Mouse (Mus musculus): ENCODE data around the gene Tyrp1.

DNA sequence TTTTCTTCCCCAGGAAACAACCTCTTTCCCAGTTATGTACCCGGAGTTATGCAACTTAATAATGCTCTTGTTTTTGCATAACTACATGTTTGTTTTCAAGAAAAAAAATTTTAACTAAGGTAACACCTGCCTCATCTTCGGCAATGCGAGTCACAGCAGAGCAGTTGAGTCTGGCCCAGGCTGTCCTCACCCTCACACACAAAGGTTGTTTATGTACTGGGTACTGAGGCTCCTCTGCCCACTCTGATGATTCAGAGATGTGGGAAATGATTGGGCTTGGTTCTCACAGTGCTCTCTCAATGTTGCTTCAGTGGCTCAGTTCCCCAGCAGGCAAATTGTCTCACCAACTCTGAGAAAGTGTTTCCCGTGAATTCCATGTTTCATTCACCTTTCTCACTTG is 52.7 kb downstream of the Tyrp1 start:
- TF ChIP-seq POLR2A (IDR thresholded peaks at IDR 0.05; ENCODE audit: borderline replicate concordance, control insufficient read depth, low read depth, low read length) (no peak), CTCF (IDR thresholded peaks at IDR 0.05; ENCODE audit: control insufficient read depth, insufficient read depth, low read length) (no peak)
